Mouse (Mus musculus) CD4-positive naive resting alpha-beta T cell, adult 76 days (primary cell): ENCODE results near the gene 1700123K08Rik. TPM values are rescaled to one million over a fixed set of nuclear protein-coding genes. Genes with fewer than 3 reads are reported as not detected.

ENCODE experiments used
- total RNA-seq: library from RNA; stranded (reverse); gene quantifications from one replicate; pipeline ENCODE4 v1.2.4, GENCODE M21; 2023

Gene 1700123K08Rik
- total RNA-seq: not detected

GRCm38 (mm10) chr5:138564612-138565011 lies at the start of gene 1700123K08Rik:
TSS of gene 1700123K08Rik (minus strand) at chr5:138564712.

Other genes starting within 250 kb of the 1700123K08Rik start
- not detected for gene Pvrig, start 222.8 kb downstream of the 1700123K08Rik start, total RNA-seq
- gene Zfp157, start 123.2 kb downstream of the 1700123K08Rik start, total RNA-seq: 17.1 TPM
- gene Zfp68, start 55.0 kb upstream of the 1700123K08Rik start, total RNA-seq: 46.2 TPM
- 5.1 TPM for gene A430033K04Rik, start 58.1 kb upstream of the 1700123K08Rik start, total RNA-seq
- gene Fam20c, start 189.8 kb upstream of the 1700123K08Rik start, total RNA-seq: not detected